Mouse (Mus musculus) heart, embryonic 14.5 days (tissue): ENCODE data around the gene Nfkbia. TPM values are rescaled to one million over a fixed set of nuclear protein-coding genes. Genes with fewer than 3 reads are reported as not detected.

ENCODE experiments used
- ATAC-seq: fragments of 200-750 bp; cut with Nextera tagmentation; 2 replicates; pipeline ENCODE4 v1.8.0; 2017; ENCODE audit warnings: low read depth, moderate TSS enrichment; ENCODE audit not compliant: insufficient number of reproducible peaks, insufficient read depth, low FRiP score
- H3K27ac ChIP-seq, 2 experiments: fragments of 200-500 bp in 1 of 2; fragments of 300-500 bp in 1 of 2; sonication (generic) in 1 of 2; replicated peaks in 1 of 2; 2 replicates each; pipeline ENCODE4 v1.5.1; 2012 to 2014; ENCODE audit warnings: low read depth in 2 of 2, low read length in 2 of 2, control low read depth in 1 of 2, mild to moderate bottlenecking in 1 of 2, mixed read lengths in 1 of 2; ENCODE audit not compliant: control insufficient read depth in 1 of 2, insufficient read depth in 1 of 2
- H3K27me3 ChIP-seq: fragments of 300-500 bp; sonication (generic); 2 replicates; pipeline ENCODE4 v1.6.1; 2014; ENCODE audit warnings: mild to moderate bottlenecking, low read length, control low read depth; ENCODE audit not compliant: control insufficient read depth, insufficient read depth
- H3K36me3 ChIP-seq: fragments of 300-500 bp; sonication (generic); 2 replicates; pipeline ENCODE4 v1.6.1; 2014; ENCODE audit warnings: mild to moderate bottlenecking, control low read depth, low read length, mixed read lengths; ENCODE audit not compliant: control insufficient read depth, insufficient read depth
- H3K4me1 ChIP-seq, 2 experiments: fragments of 200-500 bp in 1 of 2; fragments of 300-500 bp in 1 of 2; sonication (generic) in 1 of 2; 2 replicates each; pipeline ENCODE4 v1.6.1; 2012 to 2014; ENCODE audit warnings: low read length in 2 of 2, control low read depth in 1 of 2, mixed read lengths in 1 of 2; ENCODE audit not compliant: control insufficient read depth in 2 of 2, insufficient read depth in 2 of 2
- H3K4me2 ChIP-seq: fragments of 300-500 bp; sonication (generic); 2 replicates; pipeline ENCODE4 v1.6.1; 2014; ENCODE audit warnings: mild to moderate bottlenecking, low read length
- H3K4me3 ChIP-seq, 2 experiments: fragments of 200-500 bp in 1 of 2; fragments of 300-500 bp in 1 of 2; sonication (generic) in 1 of 2; 2 replicates each; pipeline ENCODE4 v1.5.1; 2012 to 2014; ENCODE audit warnings: low read length in 2 of 2, mild to moderate bottlenecking in 2 of 2, control low read depth in 1 of 2, low read depth in 1 of 2, moderate library complexity in 1 of 2; ENCODE audit not compliant: control insufficient read depth in 1 of 2, insufficient read depth in 1 of 2
- H3K9ac ChIP-seq: fragments of 300-500 bp; sonication (generic); 2 replicates; pipeline ENCODE4 v1.6.1; 2014; ENCODE audit warnings: mild to moderate bottlenecking, low read length
- H3K9me3 ChIP-seq: fragments of 300-500 bp; sonication (generic); 2 replicates; pipeline ENCODE4 v1.6.1; 2016; ENCODE audit warnings: low read length, control low read depth; ENCODE audit not compliant: control insufficient read depth
- WGBS: fragments of 180-500 bp; shearing (Covaris S2); extraction: QIAGEN DNeasy Blood & Tissue Kit; methylation state at CpG from one replicate; pipeline ENCODE4 v1.1.7; 2014; 5-methylcytosine and 5-hydroxymethylcytosine counted together
- polyA plus RNA-seq: library from polyadenylated mRNA; unstranded; fragments of >200 nt; fragmentation: Nextera tagmentation; extraction: Ambion mirVana; gene quantifications from 2 replicates; pipeline ENCODE4 v1.2.1, GENCODE M21; 2014

Nfkbia gene
- polyA plus RNA-seq, 1 experiment from 2014 or later, result 58.6 TPM

GRCm38 (mm10) chr12:55467331-55468180 is 24.9 kb downstream of the Nfkbia start:
- H3K36me3 ChIP-seq, result no peaks in the 10 kb centered on the region
- ATAC-seq, result no peak
- no peak overlapping the region for H3K27ac ChIP-seq
- no peak overlapping the region for H3K4me3 ChIP-seq
- H3K9ac ChIP-seq, result no peak overlapping the region
- WGBS, result 42% methylated on average over 10 of the region's 10 CpGs
- H3K4me1 ChIP-seq, result peaks cover 26 to 31% of the 10 kb centered on the region in 2 experiments
- H3K9me3 ChIP-seq, result no peaks in the 10 kb centered on the region
- no peaks in the 10 kb centered on the region for H3K27me3 ChIP-seq
- H3K4me2 ChIP-seq, result no peak overlapping the region

DNA sequence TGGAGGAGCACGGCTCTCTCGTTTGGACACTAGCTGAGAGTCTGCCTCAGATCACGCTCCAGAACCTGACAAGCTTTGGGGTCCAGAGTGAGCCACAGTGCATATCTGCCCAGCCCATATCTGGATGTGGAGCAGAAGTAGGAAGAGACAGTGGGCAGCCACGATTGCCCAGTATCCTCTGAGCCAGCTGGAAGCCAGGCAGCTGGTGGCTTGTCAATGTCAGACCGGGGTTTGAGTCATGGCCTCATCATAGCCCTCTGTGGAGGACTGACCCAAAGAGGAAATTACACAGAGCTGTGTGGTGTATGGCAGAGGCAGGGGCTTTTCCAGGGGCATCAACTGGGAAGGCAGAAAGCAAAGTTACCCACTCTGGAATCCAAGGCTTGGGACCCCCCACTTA is 25.6 kb downstream of the Nfkbia start:
- no peak overlapping the region for H3K27ac ChIP-seq
- 59% methylated on average over 5 of the region's 5 CpGs for WGBS
- H3K4me3 ChIP-seq, result no peak overlapping the region
- no peak overlapping the region for H3K9ac ChIP-seq
- no peaks in the 10 kb centered on the region for H3K9me3 ChIP-seq
- H3K36me3 ChIP-seq, result no peaks in the 10 kb centered on the region
- peaks cover 26 to 31% of the 10 kb centered on the region in 2 experiments for H3K4me1 ChIP-seq
- H3K27me3 ChIP-seq, result no peaks in the 10 kb centered on the region
- no peak for ATAC-seq
- no peak overlapping the region for H3K4me2 ChIP-seq

DNA sequence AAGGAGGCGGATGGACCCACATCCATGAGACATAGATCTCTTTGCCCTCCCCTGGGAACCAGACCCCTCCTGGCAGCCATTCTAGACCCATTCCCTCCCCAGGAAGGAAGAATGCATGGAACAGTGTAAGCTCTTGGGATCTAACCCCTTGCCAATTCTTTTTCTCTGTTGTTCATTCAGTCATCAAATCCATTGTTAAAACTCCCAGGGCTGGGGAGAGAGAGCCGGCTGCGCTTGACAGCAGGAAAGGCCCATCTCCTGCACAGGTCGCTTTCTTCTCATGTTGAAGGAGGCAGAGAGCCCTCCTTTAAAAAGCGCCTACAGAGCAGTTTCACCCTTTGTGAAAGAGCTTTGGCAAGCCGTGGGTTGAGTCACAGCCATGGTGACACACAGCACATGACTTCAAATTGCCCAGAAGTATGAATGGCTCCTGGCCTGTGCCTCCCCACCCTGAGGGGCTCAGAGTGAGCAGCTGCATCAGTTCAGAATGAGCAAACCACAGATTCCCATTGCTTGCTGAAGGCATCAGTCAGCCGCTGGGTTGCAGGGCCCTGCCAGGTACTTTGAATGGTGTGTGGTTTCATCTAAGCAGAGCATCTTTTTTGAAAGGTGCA is 26.3 kb downstream of the Nfkbia start:
- H3K4me3 ChIP-seq, result no peak overlapping the region
- H3K9me3 ChIP-seq, result no peaks in the 10 kb centered on the region
- no peak overlapping the region for H3K4me2 ChIP-seq
- 0 out of 4 replicates have a peak overlapping the region, but pooled peaks of 1 of the 2 experiments have one; percentile 19 for H3K27ac ChIP-seq
- no peaks in the 10 kb centered on the region for H3K36me3 ChIP-seq
- no peak overlapping the region; the same call in 1 of the 2 replicates for H3K9ac ChIP-seq
- no peaks in the 10 kb centered on the region for H3K27me3 ChIP-seq
- WGBS, result 60% methylated on average over 7 of the region's 7 CpGs
- no peak for ATAC-seq
- H3K4me1 ChIP-seq, result peaks cover 28 to 33% of the 10 kb centered on the region in 2 experiments

- no peak overlapping the region for H3K4me3 ChIP-seq
- no peaks in the 10 kb centered on the region for H3K36me3 ChIP-seq
- peaks cover 28 to 35% of the 10 kb centered on the region in 2 experiments for H3K4me1 ChIP-seq
- 81% methylated on average over 17 of the region's 17 CpGs for WGBS
- ATAC-seq, result no peak
- H3K9me3 ChIP-seq, result no peaks in the 10 kb centered on the region
- no peak overlapping the region for H3K9ac ChIP-seq
- no peak overlapping the region for H3K27ac ChIP-seq
- no peaks in the 10 kb centered on the region for H3K27me3 ChIP-seq
- H3K4me2 ChIP-seq, result no peak overlapping the region
These were observed 27.0 kb downstream of the Nfkbia start for GRCm38 (mm10) chr12:55465401-55465983.

DNA sequence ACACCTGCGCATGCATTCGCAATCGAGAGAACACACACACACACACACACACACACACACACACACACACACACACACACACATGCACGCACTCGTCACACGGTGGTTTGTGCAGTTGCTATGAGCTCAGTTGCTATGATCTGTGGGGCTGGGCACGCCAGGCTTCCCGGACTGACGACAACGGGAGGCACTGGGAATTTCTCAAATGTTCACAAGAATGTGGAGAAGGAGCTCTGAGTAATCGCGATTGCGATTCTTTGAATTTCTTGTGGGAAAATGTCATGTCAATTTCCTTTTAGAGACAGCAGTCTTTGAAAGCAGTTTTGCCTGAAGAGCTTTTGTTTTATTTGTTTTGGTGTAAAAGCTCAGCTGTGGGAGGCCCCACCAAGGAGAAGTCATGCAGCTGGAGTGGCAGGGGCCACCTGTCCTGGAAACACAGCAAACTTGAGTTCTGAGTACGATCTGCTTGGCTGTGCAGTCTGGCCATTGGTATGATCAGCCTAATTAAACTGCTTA is 27.5 kb downstream of the Nfkbia start:
- no peaks in the 10 kb centered on the region for H3K27me3 ChIP-seq
- H3K4me1 ChIP-seq, result peaks cover 26 to 35% of the 10 kb centered on the region in 2 experiments
- H3K36me3 ChIP-seq, result no peaks in the 10 kb centered on the region
- H3K27ac ChIP-seq, result no peak overlapping the region; a peak in 1 of 4 replicates
- no peak overlapping the region for H3K4me3 ChIP-seq
- no peaks in the 10 kb centered on the region for H3K9me3 ChIP-seq
- H3K9ac ChIP-seq, result peak overlapping the region; percentile 25; the same call in 1 of the 2 replicates
- WGBS, result 68% methylated on average over 14 of the region's 14 CpGs
- ATAC-seq, result no peak
- H3K4me2 ChIP-seq, result no peak overlapping the region

DNA sequence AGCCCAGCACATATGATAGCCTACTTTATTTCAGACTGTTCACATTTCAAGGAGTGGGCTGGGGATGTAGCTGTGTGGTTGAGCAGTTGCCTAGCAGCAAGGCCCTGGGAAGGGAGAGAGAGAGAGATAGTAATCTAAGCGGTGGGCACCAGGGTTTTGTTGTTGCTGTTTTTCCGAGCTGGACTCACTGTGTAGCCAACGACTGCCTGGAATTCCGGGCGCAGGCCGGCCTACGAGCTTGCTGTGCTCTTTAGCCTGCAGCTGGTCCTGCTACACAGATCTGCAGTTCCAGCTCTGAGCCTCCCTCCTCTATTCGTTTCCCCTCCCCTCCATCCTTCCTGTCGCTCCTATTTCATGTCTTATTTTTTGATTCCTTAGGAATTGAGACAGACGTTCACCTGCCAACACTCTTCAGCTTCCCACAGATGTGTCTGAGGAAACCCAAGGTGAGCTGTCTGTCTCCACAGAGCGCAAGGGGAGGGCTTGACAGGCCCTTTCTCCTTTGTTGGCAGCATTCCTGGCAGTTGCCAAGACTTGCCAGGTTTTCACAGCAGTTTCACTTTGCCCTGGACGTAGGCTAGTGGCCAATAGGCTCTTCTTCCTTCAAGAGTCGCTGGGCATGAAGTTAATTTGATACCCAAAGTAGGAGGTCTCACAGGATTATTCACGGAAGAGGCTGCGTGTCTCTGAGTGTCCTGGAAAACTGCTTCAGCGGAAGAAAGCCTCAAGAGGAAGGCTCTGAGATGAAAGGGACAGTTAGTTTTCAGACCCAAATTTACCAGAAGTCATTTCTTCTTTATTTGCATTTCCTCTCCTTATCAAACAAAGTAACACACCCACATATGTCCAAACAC is 28.2 kb downstream of the Nfkbia start:
- Histone ChIP-seq H3K4me3 (no peak overlapping the region), H3K4me2 (peak overlapping the region; percentile 32), H3K9me3 (no peaks in the 10 kb centered on the region), H3K27me3 (no peaks in the 10 kb centered on the region), H3K27ac (peak overlapping the region; percentile 19 to 20; a peak in 2 of 4 replicates), H3K4me1 (peaks cover 26 to 38% of the 10 kb centered on the region in 2 experiments), H3K9ac (peak overlapping the region; percentile 25; the same call in 1 of the 2 replicates), H3K36me3 (no peaks in the 10 kb centered on the region)
- ATAC-seq, result no peak
- 35% methylated on average over 16 of the region's 16 CpGs for WGBS

GRCm38 (mm10) chr12:55463087-55463486 is 29.4 kb downstream of the Nfkbia start:
- Histone ChIP-seq H3K27ac (no peak overlapping the region), H3K9me3 (no peaks in the 10 kb centered on the region), H3K4me3 (no peak overlapping the region), H3K36me3 (no peaks in the 10 kb centered on the region), H3K9ac (no peak overlapping the region), H3K4me1 (peaks cover 26 to 35% of the 10 kb centered on the region in 2 experiments), H3K4me2 (no peak overlapping the region), H3K27me3 (no peaks in the 10 kb centered on the region)
- no peak for ATAC-seq
- 75% methylated on average over 5 of the region's 5 CpGs for WGBS
